Mouse (Mus musculus) skeletal muscle tissue, adult 2 months (tissue): ENCODE data around the gene Golga2.

Source experiments
- DNase-seq: peaks from one replicate; pipeline ENCODE4 v3.0.0-alpha.2; 2012; ENCODE audit warnings: low read depth, low spot score

The Golga2 gene

GRCm38 (mm10) chr2:32342539-32343350 is 55.6 kb downstream of the Golga2 start:
- peak; percentile 88 for DNase-seq

DNA sequence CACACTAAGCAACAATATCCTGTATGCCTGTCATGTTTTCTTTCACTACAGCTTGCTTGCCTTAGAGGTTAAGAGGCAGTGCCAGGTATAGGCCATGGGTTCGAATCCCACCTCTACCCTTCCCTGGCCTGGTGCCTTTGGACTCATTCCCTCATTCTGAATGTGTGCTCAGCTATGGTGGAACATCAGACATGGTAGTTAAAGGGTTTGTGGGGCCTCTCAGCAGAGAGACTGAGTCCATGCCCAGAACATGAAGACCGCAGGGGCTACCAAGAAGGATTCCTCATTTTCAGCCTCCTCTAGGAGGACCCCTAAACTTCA is 56.1 kb downstream of the Golga2 start:
- no peak for DNase-seq

DNA sequence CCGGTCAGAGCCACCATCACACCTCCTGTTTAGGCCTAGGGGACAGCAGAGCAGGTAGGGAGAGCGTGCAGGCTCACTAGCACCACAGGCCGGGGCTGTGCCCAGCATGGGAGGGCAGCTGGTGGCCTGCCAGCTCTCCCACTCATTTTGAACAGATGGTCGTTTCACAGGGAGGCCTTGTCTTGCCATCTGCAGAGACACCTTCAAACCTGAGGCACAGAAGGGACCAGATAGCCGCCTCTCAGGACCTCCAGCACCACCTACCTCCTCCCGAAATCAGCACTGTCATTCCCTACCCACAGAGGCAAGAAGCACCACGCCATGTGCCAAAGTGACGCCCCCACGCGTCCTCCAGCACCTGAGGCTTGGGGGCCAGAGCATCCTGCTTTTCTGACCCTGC is 56.9 kb downstream of the Golga2 start:
- DNase-seq, result no peak

DNA sequence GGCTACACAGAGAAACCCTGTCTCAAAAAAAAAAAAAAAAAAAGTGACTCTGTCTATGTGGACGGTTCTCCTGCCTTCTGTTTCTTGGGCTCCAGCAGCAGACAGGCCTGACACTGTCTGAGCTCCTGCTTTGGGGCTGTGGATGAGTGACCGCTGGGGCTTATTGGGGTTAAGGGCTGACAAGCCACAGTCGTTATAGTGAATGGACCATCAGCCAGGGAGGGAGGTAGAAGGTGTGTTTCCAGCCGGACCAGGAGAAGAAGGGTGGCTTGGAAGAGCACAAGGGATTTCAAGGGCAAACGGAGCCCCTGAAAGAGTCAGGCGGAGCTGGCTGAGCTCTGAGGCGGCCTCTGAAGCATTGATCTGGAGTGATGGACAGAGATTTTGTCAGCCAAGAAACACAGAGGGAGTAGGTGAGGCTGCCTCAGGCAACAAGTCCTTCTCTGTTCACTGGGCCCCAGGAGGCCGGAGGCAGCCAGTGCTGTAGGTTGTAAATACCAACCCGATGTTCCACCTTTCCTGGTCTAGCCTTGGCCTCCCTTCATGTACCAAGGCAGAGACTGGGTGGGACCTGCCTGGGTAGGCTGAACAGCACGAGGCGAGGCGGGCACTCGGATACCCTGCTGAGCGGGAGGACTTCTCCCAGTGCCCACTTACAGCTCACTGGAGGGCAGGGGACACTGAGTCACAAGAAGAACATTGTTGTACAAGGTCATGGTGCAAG is 57.6 kb downstream of the Golga2 start:
- DNase-seq, result no peak

DNA sequence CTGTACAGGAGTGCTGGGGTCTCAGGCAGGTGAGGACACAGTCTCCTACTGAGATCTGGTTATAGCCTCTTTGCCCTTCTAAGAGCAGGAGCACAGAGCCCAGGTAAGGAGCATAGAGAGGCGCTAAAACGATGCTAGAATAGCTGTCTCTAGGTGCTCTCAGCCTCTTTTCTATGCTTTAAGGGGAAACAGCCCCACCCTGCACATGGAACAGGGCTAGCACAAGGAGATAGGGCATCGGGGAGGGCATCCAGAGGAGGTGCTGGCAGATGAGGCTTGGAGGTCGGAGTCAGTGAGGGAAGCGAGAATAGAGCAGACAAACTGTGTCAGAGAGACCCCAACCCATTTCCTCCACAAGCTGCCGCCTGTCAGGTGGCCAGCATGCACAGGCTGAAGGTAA is 59.8 kb downstream of the Golga2 start:
- DNase-seq, result no peak

- no peak for DNase-seq
These were observed 61.1 kb downstream of the Golga2 start for GRCm38 (mm10) chr2:32348311-32348710.

DNA sequence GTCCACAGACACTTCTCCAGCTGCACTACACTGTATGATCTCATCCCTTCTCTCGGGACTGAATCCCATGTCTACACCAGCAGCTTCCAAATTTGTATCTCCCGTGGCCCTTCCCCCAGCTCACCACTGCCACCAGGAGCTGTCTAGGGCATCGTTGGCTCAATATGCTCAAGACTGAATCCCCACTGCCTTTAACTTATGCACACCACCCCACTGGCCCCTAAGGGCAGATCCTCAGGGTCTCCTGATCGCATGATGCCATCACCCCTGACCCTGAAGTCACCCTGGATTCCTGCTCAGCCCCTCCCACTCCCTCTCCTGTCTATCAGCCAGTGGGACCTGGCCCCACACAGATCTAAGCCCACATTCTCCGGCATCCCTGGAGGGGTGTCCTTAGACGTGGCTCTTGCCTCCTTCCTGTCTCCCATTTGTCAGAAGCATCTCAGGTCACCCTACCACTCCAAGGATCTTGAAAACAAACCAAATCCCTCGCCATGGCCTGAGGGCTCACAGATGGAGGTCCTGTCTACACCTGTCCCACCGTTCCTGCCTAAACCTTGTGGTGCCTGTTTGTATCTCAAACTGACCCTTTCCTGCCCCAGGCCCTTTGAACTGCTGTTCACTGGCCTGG is 62.6 kb downstream of the Golga2 start:
- no peak for DNase-seq

GRCm38 (mm10) chr2:32350471-32351051 is 63.4 kb downstream of the Golga2 start:
- no peak for DNase-seq

DNA sequence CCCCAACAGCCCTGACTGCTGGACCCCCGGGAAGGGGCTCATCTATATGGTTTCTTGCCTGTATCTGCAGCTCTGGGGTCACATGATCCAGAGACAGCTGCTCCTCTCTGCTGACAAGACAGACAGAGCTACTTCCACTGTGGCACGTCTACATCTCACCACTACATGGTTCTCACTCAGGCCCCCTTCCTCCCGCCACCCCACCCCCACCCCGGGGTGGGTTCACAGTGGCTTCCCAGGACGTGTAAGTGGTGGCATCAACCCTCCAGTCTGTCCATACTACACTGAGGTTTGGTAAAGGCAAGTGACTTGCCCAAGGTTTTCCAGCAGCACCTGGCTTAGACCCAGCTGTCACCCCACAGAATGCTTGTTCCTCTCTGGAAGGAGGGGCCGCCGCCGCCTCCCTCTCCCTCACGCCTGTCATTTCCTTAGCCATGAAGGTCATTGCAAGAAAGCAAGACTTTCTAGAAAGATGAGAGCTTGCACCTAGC is 64.3 kb downstream of the Golga2 start:
- no peak for DNase-seq

DNA sequence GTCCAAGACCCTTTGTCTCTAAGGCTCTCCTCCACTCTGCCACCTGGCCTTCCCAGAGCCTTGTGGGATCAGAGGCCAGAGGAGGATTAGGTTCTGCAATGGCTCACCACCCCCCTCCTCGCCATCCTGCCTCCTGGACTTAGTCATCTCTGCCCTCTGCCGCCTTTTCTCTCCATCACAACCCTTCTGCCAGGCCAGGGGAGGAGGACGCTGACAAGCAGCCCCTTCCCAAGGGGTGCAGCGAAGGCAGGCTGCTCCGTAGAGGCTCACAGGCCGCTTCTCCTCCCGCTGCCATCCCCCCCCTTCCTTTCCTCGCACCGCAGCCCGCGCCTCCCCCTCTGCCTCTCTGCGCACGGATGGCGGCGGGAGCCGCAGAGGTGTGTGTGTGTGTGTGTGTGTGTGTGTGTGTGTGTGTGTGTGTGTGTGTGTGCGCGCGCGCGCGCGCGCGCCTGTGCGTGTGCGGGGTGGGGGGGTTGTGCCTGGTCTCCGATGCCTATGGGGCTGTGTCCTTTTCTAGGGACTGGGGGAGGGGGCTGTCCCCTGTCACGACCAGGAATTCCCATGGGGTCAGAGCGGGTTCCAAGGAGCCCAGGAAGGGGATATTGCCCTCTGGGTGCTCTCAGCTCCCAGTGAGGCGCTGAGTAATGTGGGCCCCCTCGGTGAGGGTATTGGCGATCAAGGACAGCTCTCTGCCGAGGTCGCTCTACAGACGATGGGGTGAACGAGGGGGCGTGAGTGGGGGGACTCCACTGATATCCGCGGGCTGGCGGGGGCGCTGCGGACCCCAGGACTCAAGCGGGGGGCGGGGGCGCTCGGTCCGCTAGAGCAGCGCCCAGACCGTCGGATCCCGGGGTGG is 65.2 kb downstream of the Golga2 start, which contains the start of gene Ciz1:
Gene Ciz1, plus strand, starts transcription at position 177 of the 856 bp plus-strand sequence.
- no peak for DNase-seq

DNA sequence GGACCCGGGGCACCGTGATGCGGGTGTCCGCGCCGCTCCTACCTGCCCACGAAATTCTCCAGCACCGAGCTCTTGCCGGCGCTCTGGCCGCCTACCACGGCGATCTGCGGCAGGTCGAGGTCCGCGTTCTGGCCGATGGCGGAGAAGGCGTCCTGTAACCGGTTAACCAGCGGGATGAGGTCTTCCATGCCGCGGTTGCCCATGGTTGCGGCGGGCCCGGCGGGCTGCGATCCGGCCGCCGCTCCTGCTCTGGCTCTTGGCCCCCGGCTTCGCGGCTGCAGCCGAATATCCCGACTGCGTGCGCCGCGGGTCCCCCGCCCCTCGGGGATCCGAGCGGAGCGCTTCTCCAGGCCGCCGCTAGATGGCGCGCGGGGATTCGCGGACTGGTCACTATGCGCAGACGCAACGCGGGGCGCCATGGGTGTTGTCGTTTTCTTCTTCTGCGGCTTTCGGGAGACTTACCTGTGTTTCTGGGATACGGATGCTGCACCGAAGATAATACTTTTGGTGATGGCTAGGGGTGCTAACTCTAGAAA is 65.9 kb downstream of the Golga2 start, which contains the start of gene Dnm1:
Gene Dnm1, minus strand, starts transcription at position 332 of the 536 bp plus-strand sequence.
- peak; percentile 79 for DNase-seq

GRCm38 (mm10) chr2:32353836-32354235 is 66.7 kb downstream of the Golga2 start:
- no peak for DNase-seq

DNA sequence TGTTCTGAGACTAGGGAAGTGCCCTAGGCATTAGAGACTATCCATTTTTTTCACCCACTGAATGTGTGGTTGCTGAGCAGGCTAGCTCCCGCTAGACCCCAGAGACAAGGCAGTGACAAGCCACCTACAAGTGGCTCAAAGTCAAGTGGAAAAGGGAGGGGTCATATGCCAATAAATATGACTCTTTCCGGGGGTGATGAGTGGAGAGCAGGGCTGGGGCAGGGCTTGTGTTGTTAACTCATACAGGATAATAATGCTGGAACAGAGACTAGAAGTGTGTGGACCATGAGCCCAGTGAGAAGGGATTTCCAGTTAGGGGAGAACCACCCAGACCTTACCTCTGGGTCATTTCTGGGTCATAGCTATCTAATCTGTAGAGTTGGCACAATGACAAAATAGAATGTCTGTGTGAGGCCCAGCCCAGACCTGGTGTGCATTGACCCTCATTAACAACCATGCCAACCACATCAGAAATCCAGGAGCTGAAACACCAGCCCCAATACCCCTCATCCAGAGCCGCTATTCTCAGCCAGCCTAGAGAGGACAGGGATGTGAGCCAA is 67.2 kb downstream of the Golga2 start:
- no peak for DNase-seq

DNA sequence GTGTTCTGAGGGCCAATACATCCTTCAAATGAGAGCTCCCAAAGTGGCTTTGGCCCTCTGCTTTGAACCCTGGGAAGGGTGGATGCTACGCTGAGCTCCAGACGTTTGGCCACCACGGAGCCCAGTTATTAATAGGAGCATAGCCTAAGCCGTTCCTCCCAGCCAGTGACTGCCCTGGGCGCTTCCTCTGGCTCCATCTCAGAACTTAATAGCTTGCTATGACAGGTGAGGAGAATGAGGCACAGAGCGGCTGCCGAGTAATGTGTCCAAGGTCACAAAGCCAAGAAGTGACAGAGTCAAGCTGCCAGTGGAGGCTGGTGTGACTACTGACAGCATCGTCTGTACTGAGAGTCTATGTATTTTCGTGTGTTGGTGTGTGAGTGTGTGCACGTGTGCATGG is 69.0 kb downstream of the Golga2 start:
- DNase-seq, result peak; percentile 74
